Mouse (Mus musculus) liver, embryonic 13.5 days (tissue): ENCODE results near the gene Naa16. TPM values are rescaled to one million over a fixed set of nuclear protein-coding genes. Genes with fewer than 3 reads are reported as not detected.
"Not testable (repeated sequence)": the region's sequence is repeated elsewhere in the genome, so short reads cannot be mapped to it uniquely, and the experiment has no call there.

Experiments
- ATAC-seq: fragments of 200-750 bp; cut with Nextera tagmentation; 2 replicates; pipeline ENCODE4 v1.8.0; 2017; ENCODE audit warnings: low read depth, mild to moderate bottlenecking, moderate number of reproducible peaks, moderate library complexity
- DNase-seq: peaks from one replicate; pipeline ENCODE4 v3.0.0; 2022
- H3K27ac ChIP-seq: fragments of 300-500 bp; sonication (generic); 2 replicates; pipeline ENCODE4 v1.5.1; 2015; ENCODE audit warnings: moderate library complexity, mild to moderate bottlenecking, inconsistent platforms
- H3K27me3 ChIP-seq: fragments of 300-500 bp; sonication (generic); 2 replicates; pipeline ENCODE4 v1.6.1; 2015; ENCODE audit warnings: mild to moderate bottlenecking, inconsistent platforms
- H3K36me3 ChIP-seq: fragments of 300-500 bp; sonication (generic); 2 replicates; pipeline ENCODE4 v1.6.1; 2015; ENCODE audit warnings: mild to moderate bottlenecking, inconsistent platforms
- H3K4me1 ChIP-seq: fragments of 300-500 bp; sonication (generic); replicated peaks from 2 replicates; pipeline ENCODE4 v1.6.1; 2015; ENCODE audit warnings: inconsistent platforms
- H3K4me2 ChIP-seq: fragments of 300-500 bp; sonication (generic); 2 replicates; pipeline ENCODE4 v1.6.1; 2015; ENCODE audit warnings: inconsistent platforms, mild to moderate bottlenecking, moderate library complexity
- H3K4me3 ChIP-seq: fragments of 300-500 bp; sonication (generic); replicated peaks from 2 replicates; pipeline ENCODE4 v1.5.1; 2015; ENCODE audit warnings: mild to moderate bottlenecking, inconsistent platforms
- H3K9ac ChIP-seq: fragments of 300-500 bp; sonication (generic); 2 replicates; pipeline ENCODE4 v1.6.1; 2015; ENCODE audit warnings: mild to moderate bottlenecking, inconsistent platforms
- H3K9me3 ChIP-seq: fragments of 300-500 bp; sonication (generic); replicated peaks from 2 replicates; pipeline ENCODE4 v1.6.1; 2016; ENCODE audit warnings: inconsistent platforms
- WGBS: fragments of 180-500 bp; shearing (Covaris S2); methylation state at CpG from one replicate; pipeline ENCODE4 v1.1.7; 2015; ENCODE audit not compliant: insufficient replicate concordance; 5-methylcytosine and 5-hydroxymethylcytosine counted together
- polyA plus RNA-seq: library from polyadenylated mRNA; unstranded; fragments of >200 nt; fragmentation: Nextera tagmentation; extraction: Ambion mirVana; gene quantifications from 2 replicates; pipeline ENCODE4 v1.2.1, GENCODE M21; 2015

The Naa16 gene
- polyA plus RNA-seq, result 33.4 and 44.5 TPM in 2 replicates

- Histone ChIP-seq H3K4me3 (peak within 1 kb of the TSS; percentile 97), H3K36me3 (peaks cover 16% of the 10 kb centered on the region), H3K27ac (peak within 1 kb of the TSS; percentile 97), H3K27me3 (no peaks in the 10 kb centered on the region), H3K9ac (peak within 1 kb of the TSS; percentile 98), H3K4me1 (peaks cover 40% of the 10 kb centered on the region), H3K9me3 (no peaks in the 10 kb centered on the region), H3K4me2 (peak within 1 kb of the TSS; percentile 92)
- ATAC-seq (peak; percentile 92), DNase-seq (peak; percentile 94)
- WGBS, result under 1% methylated on average over 71 of the region's 71 CpGs
Measured at GRCm38 (mm10) chr14:79390265-79390926, at the start of gene Naa16. Naa16 (minus strand) TSS chr14:79390778.

GRCm38 (mm10) chr14:79434068-79434467 is 43.5 kb upstream of the Naa16 start:
- ATAC-seq, result no peak
- Histone ChIP-seq H3K9ac (no peak overlapping the region), H3K9me3 (no peaks in the 10 kb centered on the region), H3K36me3 (no peaks in the 10 kb centered on the region), H3K4me2 (no peak overlapping the region), H3K27me3 (no peaks in the 10 kb centered on the region), H3K27ac (no peak overlapping the region), H3K4me3 (no peak overlapping the region), H3K4me1 (no peaks in the 10 kb centered on the region)
- 59% methylated on average over 1 of the region's 1 CpGs for WGBS
- DNase-seq, result no peak

DNA sequence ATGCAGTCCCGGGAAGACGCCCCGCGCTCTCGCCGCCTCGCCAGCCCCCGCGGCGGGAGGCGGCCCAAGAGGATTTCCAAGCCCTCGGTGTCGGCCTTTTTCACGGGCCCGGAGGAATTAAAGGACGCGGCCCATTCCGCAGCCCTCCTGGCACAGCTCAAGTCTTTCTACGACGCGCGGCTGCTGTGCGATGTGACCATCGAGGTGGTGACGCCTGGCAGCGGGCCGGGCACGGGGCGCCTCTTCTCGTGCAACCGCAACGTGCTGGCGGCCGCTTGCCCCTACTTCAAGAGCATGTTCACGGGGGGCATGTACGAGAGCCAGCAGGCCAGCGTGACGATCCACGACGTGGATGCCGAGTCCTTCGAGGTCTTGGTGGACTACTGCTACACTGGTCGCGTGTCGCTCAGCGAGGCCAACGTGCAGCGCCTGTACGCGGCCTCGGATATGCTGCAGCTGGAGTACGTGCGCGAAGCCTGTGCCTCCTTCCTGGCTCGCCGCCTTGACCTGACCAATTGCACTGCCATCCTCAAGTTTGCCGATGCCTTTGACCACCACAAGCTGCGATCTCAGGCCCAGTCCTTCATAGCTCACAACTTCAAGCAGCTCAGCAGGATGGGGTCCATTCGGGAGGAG is 36.3 kb upstream of the Naa16 start:
- ATAC-seq, result peak; percentile 39
- not testable (repeated sequence) for H3K27me3 ChIP-seq, H3K9me3 ChIP-seq, DNase-seq, H3K36me3 ChIP-seq
- H3K4me2 ChIP-seq, result peak overlapping the region; percentile 61
- peak overlapping the region; percentile 61 for H3K4me3 ChIP-seq
- H3K27ac ChIP-seq, result peak overlapping the region; percentile 92
- peaks cover 14% of the 10 kb centered on the region for H3K4me1 ChIP-seq
- H3K9ac ChIP-seq, result peak overlapping the region; percentile 69
- WGBS, result 60% methylated on average over 6 of the region's 59 CpGs

- peak within 1 kb of the TSS; percentile 61 for H3K4me2 ChIP-seq
- no peaks in the 10 kb centered on the region for H3K27me3 ChIP-seq
- H3K4me3 ChIP-seq, result peak within 1 kb of the TSS; percentile 61
- H3K27ac ChIP-seq, result peak within 1 kb of the TSS; percentile 92
- WGBS, result under 1% methylated on average over 42 of the region's 44 CpGs
- peak; percentile 95 for DNase-seq
- H3K4me1 ChIP-seq, result peaks cover 14% of the 10 kb centered on the region
- H3K9ac ChIP-seq, result peak within 1 kb of the TSS; percentile 69
- ATAC-seq, result peak; percentile 99
- no peaks in the 10 kb centered on the region for H3K9me3 ChIP-seq
- H3K36me3 ChIP-seq, result no peaks in the 10 kb centered on the region
Measured at GRCm38 (mm10) chr14:79425979-79426729, 35.6 kb upstream of the Naa16 start, which contains the start of gene Kbtbd7. Kbtbd7 (plus strand) TSS chr14:79426511.

- no peak overlapping the region for H3K9ac ChIP-seq
- no peak for ATAC-seq
- no peaks in the 10 kb centered on the region for H3K4me1 ChIP-seq
- H3K9me3 ChIP-seq, result no peaks in the 10 kb centered on the region
- no peak overlapping the region for H3K4me3 ChIP-seq
- no peak overlapping the region for H3K27ac ChIP-seq
- no peak for DNase-seq
- 0 out of 2 replicates have a peak, but pooled peaks cover 2% of the 10 kb centered on the region for H3K36me3 ChIP-seq
- 84% methylated on average over 20 of the region's 20 CpGs for WGBS
- H3K4me2 ChIP-seq, result no peak overlapping the region
- H3K27me3 ChIP-seq, result no peaks in the 10 kb centered on the region
Measured at GRCm38 (mm10) chr14:79420083-79420685, 29.6 kb upstream of the Naa16 start.

- 82% methylated on average over 6 of the region's 6 CpGs for WGBS
- Histone ChIP-seq H3K4me1 (no peaks in the 10 kb centered on the region; the same call in 1 of the 2 replicates), H3K4me3 (no peak overlapping the region), H3K27ac (no peak overlapping the region), H3K9me3 (no peaks in the 10 kb centered on the region), H3K4me2 (no peak overlapping the region), H3K36me3 (peaks cover 10% of the 10 kb centered on the region; the same call in 1 of the 2 replicates), H3K27me3 (no peaks in the 10 kb centered on the region), H3K9ac (no peak overlapping the region)
- DNase-seq (no peak), ATAC-seq (no peak)
Measured at GRCm38 (mm10) chr14:79413121-79413520, 22.5 kb upstream of the Naa16 start.

GRCm38 (mm10) chr14:79410662-79411061 is 20.1 kb upstream of the Naa16 start:
- no peak overlapping the region for H3K4me3 ChIP-seq
- no peak for ATAC-seq
- H3K27me3 ChIP-seq, result no peaks in the 10 kb centered on the region
- H3K9me3 ChIP-seq, result no peaks in the 10 kb centered on the region
- H3K4me2 ChIP-seq, result no peak overlapping the region
- 69% methylated on average over 2 of the region's 2 CpGs for WGBS
- peaks cover 10% of the 10 kb centered on the region; the same call in 1 of the 2 replicates for H3K36me3 ChIP-seq
- DNase-seq, result no peak
- H3K27ac ChIP-seq, result no peak overlapping the region
- no peak overlapping the region for H3K9ac ChIP-seq
- peaks cover 3% of the 10 kb centered on the region; the same call in 1 of the 2 replicates for H3K4me1 ChIP-seq

GRCm38 (mm10) chr14:79409278-79409830 is 18.8 kb upstream of the Naa16 start:
- Histone ChIP-seq H3K27me3 (no peaks in the 10 kb centered on the region), H3K4me1 (peaks cover 3% of the 10 kb centered on the region; the same call in 1 of the 2 replicates), H3K9ac (no peak overlapping the region), H3K27ac (no peak overlapping the region), H3K4me3 (no peak overlapping the region), H3K36me3 (peaks cover 10% of the 10 kb centered on the region; the same call in 1 of the 2 replicates), H3K9me3 (no peaks in the 10 kb centered on the region), H3K4me2 (no peak overlapping the region)
- no peak for DNase-seq
- WGBS, result 74% methylated on average over 6 of the region's 6 CpGs
- no peak for ATAC-seq

DNA sequence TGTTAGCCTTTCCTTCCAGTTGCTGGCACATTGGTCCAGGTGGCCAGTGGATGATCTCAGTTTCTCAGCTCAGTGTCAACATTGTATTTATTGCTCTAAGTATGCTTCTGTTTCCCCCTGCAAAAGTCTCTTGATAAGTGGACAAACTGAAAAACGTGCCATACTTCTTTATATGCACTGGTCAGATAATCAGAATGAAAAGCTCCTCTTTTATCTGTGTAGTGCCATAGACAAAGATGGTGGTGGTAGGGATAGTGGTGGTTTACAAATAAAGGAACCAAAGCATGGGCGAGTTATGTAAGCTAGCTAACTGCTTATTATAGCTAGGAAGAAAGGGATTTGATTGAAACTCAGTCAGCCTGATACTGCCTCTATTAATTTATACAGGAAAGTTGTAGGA is 17.1 kb upstream of the Naa16 start:
- no peak for ATAC-seq
- H3K27ac ChIP-seq, result no peak overlapping the region
- H3K27me3 ChIP-seq, result no peaks in the 10 kb centered on the region
- WGBS, result 39% methylated on average over 2 of the region's 2 CpGs
- no peak overlapping the region for H3K9ac ChIP-seq
- peaks cover 3% of the 10 kb centered on the region; the same call in 1 of the 2 replicates for H3K4me1 ChIP-seq
- H3K9me3 ChIP-seq, result no peaks in the 10 kb centered on the region
- no peak overlapping the region for H3K4me3 ChIP-seq
- peaks cover 7% of the 10 kb centered on the region for H3K36me3 ChIP-seq
- no peak for DNase-seq
- H3K4me2 ChIP-seq, result no peak overlapping the region

DNA sequence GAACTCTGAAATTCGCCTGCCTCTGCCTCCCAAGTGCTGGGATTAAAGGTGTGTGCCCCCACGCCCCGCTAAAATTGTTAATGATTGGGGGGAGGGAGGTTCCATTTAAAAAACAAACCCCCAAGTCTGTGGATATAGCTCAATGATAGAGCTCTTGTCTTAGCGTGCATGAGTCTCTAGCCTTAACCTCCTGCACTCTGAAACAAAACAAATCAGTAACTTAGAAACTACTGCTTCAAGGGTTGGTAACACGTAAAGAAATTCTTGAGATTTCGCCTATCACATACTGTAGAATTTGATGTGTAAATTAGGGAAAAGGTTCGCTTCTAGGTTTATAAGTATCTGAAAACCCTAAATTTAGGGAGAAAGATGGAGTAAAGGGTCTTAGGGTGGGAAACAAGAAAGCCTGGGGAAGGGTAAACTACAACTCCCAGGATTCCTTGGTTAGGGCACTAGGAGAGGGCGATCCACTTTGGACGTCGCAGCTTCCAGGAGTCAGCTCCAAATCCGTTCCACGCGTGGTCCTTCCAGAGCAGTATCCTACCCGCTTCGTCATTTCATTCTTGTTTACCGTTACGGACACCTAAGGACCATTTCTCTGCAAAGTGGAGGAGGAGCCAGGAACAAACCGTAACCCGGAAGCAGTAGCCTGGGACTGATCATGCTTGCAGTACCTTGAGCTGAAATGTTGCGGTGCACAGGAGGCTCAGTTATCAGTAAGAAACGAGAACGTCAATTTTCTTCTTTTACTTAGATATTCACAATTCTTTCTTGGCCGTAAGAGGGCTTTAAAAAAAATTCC is 6.9 kb upstream of the Naa16 start, which contains the start of gene Mtrf1:
Gene Mtrf1 (plus strand): TSS at position 452 of the 802 bp plus-strand sequence.
- peak within 1 kb of the TSS; percentile 73 for H3K9ac ChIP-seq
- no peaks in the 10 kb centered on the region for H3K27me3 ChIP-seq
- peak; percentile 65 for DNase-seq
- peak within 1 kb of the TSS; percentile 81 for H3K27ac ChIP-seq
- H3K4me1 ChIP-seq, result peaks cover 10% of the 10 kb centered on the region
- H3K36me3 ChIP-seq, result peaks cover 7% of the 10 kb centered on the region; the same call in 1 of the 2 replicates
- no peaks in the 10 kb centered on the region for H3K9me3 ChIP-seq
- peak; percentile 88 for ATAC-seq
- H3K4me2 ChIP-seq, result peak within 1 kb of the TSS; percentile 69
- peak within 1 kb of the TSS; percentile 68 for H3K4me3 ChIP-seq
- 16% methylated on average over 23 of the region's 23 CpGs for WGBS
